Mouse (Mus musculus): ENCODE measurements around the gene Dnajc25.

DNA sequence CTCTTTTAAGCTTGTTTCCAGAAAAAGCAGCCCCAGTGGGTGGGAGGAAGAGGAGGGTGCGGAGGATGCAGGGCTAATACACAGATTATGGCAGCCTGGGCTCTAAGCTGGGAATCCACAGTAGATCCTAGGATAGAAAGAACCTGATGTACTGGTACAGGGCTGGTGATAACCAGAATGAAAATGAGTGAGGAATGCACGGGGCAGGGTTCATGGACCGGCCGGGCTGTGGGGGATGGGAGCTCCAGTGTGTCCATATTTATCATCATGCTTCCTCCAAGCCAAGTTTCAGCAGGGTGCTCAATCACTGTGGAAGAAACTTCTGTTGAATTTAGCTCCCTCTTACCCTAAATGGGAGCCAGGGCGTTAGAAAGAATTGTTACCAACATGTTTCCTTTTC lies 2.2 kb downstream of the Dnajc25 start:
- no peak for TF ChIP-seq CTCF (IDR thresholded peaks at IDR 0.05; ENCODE audit: low read depth)
- no peak for TF ChIP-seq EP300 (IDR thresholded peaks at IDR 0.05; ENCODE audit: low read depth)
